Mouse (Mus musculus) cerebellum, adult 9-10 months (tissue): Measurements from ENCODE around the gene Fgf11.

Experiments
- DNase-seq: peaks from one replicate; pipeline ENCODE4 v3.0.0; 2022

Fgf11 gene

DNA sequence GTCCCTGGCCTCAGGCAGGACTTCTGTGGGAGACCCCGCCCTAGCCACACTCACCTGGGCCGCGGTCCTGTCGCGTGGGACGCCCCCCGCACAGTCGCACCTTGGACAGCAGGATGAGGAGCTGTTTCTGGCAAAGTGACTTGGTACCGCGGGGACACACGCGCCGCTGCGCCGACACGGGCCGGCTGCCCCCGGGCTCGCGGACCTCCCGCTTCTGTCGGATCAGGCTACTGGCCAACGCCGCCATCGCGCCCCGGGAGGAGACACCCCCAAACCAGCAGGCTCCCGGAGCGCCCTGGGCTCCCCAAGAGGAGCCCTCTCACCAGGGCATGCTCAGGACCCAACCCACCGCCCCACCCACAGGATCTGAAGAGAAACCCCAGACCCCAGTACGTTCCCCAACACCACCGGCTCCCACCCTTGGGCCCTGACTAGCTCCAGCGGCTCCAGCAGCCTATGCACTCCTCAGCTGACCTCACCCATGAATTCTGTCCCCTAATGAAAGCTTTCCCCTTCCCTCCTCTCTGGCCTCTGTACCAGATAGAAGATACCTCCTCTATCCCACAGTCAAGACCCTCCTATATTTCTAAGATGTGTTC, at the start of gene Fgf11:
TSS of gene Fgf11 (minus strand) at position 479 of the 599 bp plus-strand sequence.
- DNase-seq: no peak

DNA sequence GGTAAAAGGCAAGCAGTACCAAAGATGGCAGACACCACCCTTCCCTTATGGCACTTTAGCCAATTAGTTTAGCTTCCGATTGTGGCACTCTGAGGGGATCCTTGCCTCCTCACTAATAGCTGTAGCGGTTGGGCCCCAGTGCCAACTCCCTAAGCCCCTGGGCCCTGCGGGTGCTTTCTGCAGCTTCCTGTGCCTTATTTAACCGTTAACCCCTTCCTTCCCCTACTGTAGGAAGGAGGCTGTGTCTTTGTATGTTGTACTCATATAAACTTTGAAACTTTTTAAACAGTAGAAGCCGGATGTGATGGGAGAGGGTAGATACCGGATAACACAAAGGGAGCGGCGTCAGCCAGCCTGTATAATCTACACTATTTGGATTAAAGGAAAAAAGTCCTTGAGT, 49.1 kb upstream of the Fgf11 start:
- DNase-seq: no peak

DNA sequence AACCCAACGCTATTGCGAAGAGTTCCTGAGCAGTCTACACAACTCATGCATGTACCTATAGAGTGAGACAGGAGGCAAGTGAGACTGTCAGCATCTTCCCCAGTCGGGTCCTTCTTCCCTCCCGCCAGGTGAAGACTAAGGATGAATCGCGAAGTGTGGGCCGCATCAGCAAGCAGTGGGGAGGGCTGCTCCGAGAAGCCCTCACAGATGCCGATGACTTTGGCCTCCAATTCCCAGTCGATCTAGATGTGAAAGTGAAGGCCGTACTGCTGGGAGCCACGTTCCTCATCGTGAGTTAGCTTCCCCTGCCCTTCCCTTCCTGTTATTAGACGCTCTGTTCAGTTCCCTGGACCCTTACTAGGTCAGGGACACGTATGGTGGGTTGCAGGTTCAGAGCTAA, 48.2 kb upstream of the Fgf11 start:
- DNase-seq: peak; percentile 28

DNA sequence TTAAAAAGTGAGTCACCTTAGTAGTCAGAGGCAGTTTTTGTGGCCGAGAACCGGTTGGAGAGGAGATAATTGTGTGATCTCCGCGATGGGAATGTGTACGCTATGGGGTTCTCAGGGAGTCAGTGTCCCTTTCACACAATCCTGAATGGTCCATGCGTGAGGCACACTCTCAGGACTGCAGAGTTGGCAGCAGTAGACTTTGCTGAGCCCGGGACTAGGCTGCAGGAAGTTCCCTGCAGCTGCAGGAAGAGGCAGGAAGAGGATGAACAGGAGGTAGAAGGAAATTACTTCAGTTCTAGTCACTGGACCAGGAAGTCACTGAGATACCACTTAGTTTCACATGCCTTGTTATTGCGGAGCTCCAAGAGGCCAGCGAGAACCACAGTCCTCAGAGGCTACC, 47.5 kb upstream of the Fgf11 start:
- peak; percentile 26 for DNase-seq

DNA sequence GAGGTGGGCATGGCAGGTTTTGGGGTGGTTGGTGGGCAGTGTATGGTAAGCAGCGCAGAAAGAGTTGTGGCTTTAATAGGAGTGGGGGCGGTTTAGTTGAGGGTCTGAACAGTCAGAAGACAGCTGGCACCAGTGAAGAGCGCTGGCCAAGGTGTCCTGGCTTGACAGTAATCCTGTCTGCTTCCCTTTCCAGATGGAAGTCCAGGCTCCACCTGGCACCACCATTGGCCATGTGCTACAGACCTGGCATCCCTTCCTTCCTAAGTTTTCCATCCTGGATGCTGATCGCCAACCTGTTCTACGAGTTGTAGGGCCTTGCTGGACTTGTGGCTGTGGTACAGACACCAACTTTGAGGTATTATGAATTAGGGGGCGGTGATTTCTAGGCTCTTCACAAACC, 46.4 kb upstream of the Fgf11 start:
- DNase-seq: peak; percentile 86

DNA sequence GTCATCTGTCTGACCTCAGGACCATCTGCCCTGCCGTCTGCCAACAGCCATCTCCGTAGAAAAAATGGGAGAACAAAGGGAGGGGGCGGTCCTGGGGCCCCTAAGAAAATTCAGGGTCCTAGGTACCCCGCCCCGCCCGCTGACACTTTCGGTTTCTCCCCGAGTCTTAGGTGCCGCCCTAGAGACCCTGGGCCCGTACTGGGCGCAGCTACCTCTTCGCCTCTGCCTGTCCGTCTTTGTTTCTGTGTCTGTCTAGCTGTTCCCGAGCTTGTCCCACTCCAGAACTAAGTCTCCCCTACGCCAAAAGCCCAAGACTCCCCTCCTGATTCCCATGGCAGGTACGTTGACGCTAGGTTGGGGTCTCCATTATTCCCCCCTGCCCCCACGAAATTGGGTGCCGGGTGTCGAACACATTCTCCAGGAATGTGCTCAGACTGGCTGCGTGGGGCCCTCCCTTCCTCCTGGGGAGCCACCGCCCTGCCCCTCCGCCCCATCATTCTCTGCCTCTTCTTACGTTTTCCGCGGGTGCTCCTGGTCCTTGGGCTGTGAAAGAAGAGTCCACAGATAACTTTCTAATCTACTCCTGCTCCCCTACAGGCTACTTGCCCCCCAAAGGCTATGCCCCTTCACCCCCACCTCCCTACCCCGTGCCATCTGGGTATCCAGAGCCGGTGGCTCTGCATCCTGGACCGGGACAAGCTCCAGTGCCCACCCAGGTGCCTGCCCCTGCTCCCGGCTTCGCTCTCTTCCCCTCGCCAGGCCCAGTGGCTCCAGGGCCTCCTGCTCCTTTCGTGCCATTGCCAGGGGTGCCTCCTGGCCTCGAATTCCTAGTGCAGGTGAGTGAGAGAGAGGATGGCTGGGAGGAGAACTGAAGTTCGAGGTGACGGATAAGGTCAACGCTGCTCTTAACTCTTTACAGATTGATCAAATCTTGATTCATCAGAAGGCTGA, 45.4 kb upstream of the Fgf11 start:
- peak; percentile 57 for DNase-seq

DNA sequence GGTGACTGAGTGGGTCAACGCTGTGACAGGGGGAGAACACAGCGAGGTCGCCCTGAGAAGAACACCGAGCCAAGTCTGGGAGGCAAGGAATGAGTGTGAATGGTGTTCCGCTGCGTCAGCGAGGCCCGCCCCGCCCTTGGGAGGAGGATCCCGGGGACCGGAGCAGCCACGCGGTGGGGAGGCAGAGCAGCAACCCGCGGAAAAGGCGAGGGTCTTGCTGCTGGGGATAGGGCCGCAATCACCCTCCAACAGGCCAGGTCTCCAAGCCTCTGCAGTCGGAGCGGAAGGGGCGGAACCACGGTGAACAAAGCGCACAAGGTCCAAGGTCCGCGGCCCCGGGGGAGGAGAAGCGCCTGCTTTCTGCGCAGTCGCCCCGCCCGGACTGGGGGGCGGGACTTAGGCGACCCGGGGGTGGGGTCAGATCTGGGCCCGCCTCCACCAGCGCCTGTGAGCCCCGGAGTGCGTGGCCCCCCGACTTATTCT, 44.6 kb upstream of the Fgf11 start, which contains the start of gene Plscr3:
TSS of gene Plscr3 (plus strand) at position 179 of the 483 bp plus-strand sequence.
- DNase-seq: peak; percentile 92

DNA sequence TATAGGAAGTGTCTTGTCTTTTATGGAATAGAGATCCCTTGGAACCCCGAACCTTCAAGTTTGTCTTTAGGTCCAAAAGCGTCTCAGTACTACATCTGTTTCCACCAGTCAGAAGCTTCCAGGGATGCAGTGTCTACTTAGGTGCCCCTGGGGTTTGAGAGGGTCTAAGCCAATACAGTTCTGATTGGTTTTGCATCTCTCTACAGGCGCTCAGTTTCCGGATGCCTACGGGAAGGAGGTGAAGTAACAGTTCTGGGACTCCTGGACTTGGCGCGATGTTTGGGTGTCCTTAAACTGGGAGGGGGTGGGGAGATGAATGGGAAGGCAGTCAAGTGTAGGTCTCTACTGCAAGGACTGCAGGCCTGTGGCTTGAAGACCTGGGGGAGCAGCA, 37.1 kb upstream of the Fgf11 start:
- DNase-seq: no peak

DNA sequence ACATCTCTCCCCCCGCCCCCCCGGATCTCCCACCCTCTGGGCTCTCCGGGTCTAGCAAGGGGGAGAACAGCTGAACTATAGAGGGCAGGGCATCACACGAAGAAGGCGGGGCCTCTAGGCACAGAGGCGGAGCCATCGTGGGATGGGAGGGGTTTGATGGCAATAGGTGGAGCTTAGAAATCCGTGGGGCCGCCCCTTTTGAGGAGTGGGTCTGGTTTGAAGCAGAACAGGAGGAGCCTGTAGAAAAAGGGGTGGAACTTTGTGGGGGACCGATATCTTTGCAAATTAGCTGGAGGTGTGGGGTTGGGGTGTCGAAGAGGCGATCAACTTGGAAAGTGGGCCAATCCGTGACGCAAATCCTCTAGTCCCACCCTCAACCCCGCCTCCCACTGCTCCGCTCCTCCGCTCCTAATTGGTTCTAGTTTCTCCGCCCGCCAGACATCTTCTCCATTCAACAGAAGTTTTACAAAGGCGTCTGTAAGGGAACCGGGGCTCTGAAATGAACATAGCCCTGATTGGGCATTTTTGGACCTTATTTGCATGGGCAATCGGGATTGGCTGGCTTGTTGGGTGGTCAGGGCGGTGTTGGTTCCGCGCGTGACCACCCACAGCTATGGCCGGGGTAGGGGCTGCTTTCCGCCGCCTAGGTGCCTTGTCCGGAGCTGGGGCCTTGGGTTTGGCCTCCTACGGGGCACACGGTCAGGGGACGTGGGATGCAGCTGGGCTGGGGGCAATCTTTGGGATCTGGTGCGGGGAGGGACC, 36.5 kb upstream of the Fgf11 start, which contains the start of gene Tmem256:
TSS of gene Tmem256 (plus strand) at position 563 of the 762 bp plus-strand sequence.
- peak; percentile 99 for DNase-seq

DNA sequence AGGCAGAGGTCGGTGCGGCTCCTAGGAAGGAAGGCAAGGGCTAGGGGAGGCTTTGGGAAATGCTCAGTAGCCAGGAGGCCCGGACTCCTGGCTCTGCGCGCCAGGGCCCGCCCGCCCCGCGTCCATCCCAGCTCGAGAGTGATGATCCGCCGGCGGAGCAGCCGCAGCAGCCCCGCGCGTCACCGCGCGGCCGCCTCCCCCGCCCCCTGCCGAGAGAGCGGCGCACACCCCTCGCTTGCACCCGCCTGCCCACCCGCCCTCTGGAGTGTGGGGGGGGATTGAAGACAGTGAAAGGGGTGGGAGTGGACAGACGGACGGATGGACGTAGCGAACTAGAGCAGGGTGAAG, 35.9 kb upstream of the Fgf11 start, which contains the start of gene Nlgn2:
TSS of gene Nlgn2 (minus strand) at position 181 of the 348 bp plus-strand sequence.
- DNase-seq: no peak

DNA sequence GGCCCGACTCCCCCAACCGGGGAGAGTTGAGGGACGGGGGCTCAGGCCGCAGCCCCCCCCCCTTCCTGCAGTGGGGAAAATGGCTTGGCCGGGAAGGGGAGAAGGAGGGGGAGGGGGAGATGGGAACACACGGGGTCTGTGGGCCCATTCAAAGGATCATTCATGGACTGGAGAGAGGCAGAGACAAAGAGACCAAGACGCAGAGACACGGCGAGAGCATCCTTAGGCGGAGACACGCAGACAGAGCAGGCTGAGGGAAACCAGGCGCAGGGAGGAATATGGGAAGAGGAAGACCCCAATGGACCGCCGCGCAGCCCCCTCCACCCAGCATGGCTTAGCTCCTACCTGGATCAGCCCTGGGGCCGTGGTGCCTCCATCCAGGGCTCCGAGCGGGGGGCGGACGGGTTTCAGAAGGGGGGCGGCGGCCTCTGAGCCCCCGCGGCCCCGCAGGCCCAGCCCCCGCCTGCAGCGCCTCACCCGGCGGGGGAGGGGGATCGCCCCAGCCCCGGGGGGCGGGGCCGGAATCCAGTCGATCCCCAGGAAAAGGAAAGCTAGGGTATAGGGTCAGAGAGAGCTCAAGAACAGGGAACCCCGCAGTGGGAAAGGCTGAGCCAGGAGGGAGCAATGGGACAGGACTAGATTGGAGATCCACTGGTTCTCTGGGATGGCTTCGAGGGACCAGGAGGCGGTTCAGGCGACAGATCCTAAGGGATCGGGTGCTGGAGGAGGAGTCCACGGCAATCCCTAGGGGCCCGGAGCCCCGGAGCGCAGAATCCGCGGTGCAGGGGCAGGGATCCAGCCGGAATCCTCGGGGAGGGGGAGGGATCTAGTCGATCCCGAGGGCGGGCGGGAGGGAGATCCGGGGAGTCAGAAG, 35.3 kb upstream of the Fgf11 start:
- peak; percentile 77 for DNase-seq

DNA sequence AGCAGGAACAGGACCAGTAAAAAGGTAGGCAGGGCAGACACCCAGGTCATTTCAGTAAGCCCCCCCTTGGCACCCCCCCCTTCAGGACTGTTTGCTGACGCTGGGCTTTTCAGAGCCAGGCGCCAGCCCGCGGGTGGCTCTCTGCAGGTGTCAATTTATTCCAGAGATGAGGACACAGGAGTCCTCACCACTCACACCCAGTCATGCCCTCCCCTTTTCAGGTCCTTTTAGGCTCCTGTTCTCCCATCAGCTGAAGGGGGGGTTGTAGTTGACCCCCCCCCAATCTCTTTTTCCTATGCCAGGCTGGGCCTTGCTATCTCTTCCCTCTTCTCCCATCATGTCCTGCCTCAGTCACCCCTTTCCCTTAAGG, 34.3 kb upstream of the Fgf11 start:
- DNase-seq: no peak

DNA sequence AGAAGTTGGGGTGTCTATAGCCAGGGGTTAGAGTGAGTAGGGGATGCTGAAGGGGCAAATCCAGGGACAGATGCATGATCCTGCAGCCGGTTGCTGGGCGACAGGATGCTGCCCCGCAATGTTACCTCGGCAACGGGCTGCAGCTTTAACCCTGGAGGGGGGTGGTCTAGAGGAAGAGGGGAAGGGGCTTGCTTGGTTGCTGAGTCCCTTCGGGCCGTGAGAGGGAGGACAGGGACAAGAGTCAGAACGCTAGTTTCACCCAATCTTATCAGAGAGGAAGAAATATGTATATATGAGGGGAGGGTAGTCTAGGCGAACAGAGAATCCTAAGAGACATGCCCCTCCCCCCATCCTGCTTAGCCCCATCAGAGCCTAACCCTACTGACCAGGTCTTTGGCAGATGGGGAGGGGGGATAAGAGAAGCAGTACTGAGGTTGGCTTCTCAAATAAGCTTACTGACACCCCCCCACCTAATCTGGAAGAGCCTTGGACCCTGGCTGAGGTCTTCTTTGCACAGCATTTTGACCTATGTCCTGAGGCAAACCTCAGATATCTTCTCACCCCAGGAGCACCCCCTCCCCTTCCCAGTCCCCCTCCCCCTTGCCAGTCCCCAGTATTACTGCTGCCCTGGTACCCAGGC, 33.8 kb upstream of the Fgf11 start:
- no peak for DNase-seq

DNA sequence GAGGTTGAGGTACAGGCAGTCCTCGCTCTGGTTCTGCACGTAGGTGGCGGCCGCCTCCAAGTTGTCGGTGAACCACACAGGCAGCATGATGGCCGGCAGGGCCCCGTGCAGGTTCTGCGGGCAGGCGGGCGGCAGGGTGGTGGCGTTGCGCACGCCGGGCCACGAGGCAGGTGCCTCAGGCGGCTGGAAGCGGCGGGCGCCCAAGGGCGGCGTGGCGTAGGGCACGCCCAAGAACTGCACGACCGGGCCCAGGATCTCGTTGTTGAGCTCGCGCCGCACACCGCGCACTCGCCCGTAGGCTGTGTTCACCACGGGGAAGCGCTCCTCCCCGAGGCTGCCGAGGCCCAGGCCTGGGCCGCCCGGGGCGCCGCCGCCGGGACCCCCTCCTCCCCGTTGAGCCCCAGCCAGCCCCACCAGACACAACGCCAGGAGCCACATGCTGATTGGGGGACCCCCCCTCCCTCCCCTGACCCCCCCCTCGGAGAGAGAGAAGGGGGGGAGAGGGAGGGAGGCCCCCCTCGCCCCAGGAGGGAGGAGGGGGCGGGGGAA, 32.4 kb upstream of the Fgf11 start:
- no peak for DNase-seq

DNA sequence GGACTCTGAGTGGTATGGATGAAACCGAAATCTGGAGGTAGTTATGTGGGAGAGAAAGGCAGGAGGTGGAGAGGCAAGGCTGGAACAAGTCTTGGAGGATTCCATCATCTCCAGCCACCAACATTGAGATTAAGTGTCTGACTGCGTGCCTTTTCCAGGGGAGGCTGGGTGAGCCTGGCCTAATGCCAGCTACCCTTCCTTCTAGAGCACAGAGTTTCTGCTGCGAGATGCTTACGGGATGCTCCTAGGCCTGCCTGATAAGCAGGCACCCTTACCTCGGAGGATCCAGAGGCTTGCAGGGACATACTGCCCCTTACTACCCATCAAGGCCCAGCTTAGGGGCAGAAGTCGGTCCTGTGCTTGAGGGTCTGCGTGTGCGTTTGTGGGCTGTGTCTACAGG, 31.9 kb upstream of the Fgf11 start:
- DNase-seq: no peak

DNA sequence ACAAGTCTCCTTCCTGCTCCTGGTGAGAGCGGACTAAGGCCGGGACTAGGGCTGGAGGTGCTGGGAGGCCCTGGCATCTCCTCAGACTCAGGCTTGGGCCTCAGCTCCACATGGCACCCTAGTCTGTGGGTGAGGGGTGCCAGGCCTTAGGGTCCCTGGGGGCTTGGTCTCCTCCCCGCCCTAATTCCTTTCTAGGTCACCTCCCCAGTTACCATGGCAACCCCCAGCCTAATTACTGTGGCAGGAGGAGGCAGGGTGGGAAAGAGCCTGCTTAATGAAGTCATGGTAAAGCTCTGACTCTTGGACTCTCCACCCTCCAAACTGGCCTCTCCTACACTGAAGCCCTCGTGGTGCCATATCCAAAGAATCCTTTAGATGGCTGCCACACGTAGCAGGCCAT, 27.2 kb upstream of the Fgf11 start:
- peak; percentile 34 for DNase-seq

DNA sequence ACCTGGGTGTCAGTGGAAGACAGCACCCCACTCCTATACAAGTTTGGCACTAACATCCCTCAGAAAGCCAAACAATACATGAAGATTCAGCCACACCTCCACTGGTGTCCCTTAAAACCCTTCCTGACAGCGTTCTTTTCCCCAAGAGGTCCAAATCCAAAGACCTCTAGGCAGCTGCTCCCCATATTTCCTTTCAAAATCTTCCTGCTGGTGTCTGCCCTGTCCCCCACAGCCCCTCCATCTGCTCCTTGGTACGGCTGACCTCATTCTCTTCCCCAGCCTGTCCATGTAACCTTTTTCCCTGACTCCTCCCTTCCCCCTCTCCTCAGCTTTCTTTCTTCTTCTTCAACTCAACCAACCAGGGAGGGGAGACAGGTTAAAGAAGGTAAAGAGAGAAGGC, 21.8 kb upstream of the Fgf11 start:
- peak; percentile 36 for DNase-seq

DNA sequence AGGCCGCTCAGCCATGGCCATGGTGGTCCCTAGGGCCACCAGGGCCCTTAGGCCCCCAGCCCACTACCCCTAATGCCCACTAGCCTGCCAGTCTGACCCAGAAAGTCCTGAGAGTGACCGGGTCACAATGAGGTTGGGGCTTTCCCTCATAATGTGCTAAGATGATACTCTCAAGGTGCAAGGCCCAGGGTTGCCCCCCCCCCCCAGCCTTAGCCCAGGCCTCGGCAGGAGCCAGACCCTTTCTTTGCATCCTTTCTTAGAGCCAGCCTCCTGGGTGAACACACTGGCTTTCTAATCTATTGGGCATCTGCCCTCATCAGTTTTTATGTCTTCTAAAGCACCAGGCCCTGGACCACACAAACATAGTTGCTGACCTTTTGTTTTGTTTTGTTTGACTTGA, 20.4 kb upstream of the Fgf11 start, which contains the start of gene Spem1:
TSS of gene Spem1 (minus strand) at position 101 of the 400 bp plus-strand sequence.
- DNase-seq: no peak

DNA sequence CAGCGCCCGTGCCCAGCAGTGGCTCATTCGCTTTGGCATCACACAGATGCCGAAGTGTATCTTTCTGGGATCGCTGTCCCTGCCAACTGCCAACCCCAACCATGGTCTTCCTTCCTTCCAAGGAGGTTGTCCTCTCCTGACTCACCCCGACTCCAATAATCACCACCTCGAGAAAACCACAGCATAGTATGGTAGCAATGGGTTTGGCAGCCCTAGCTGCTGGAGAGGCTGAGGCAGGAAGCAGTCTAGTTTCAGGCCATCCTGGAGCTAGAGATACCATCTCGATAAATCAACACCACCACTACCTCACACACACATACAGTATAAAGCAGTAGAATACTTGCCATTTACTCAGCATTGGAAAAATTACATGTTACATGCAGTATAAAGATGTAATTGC, 17.2 kb upstream of the Fgf11 start:
- DNase-seq: no peak

DNA sequence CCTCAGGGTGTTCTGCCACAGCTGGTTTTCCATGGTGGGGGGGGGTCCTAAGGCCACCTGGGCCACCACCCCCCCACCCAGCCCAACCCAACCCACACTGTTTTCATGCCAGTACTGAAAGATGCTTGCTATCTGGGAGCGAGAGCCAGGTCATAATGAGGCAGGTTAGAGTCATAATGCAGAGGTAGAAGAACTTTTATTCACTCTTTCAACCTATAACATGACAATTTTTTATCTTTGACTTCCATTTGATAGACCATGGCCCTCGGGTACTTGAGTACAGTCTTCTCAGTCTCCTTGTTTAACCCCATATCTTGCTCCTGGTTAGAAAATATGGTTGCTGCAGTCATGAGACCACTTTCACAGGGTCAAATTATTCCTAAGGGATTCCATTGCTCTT, 16.7 kb upstream of the Fgf11 start, which contains the start of gene Spem2:
TSS of gene Spem2 (minus strand) at position 101 of the 400 bp plus-strand sequence.
- no peak for DNase-seq

DNA sequence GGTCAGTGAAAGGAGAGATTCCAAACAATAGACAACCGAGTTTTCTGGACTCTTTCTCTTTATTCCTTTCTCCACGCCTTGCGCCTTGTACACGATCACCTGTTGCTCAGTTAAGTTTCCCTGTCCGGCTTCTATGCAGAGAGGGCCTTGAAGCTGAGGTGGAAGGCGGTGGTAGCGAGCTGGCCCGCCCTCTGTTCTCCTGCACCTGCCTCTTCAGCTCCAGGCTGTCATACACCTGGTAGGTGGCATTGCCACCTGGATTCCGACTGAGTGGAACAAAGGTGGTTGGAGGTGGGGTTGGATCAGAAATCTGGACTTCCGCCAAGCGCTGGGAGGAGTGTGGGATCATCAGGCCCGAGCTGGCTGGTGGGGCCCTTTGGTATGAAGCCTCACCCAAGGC, 14.9 kb upstream of the Fgf11 start:
- no peak for DNase-seq
